13 mouse cellular contexts compared by ENCODE assay signal in the genomic region with DNA sequence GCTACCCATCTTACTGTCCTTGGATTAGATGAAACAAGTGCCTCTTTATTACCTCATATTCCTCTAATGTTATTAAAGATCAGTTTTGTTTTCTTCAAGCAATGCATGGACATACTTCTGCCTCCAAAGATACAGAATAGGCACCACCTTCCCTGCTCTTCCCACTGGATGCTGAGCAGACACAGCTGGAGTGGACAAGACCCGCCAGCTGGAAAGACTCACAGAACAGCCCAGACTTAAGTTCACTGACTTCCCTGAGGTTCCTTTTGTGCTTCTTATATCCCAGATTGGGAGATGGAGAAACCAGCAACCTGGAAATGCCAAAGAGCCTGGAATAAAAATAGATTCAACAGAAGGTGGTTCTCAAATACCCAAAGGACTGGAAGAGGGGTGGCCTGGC.
A peak's percentile ranks its signal among the peaks of the same experiment; 100 is the strongest.
DNase-seq lines count a peak whose midpoint lies in the region; ATAC-seq and TF ChIP-seq lines count a peak whose summit lies in the region.
"Had no signal": no experiment of that assay in that cellular context is flagged by ENCODE, and none has a peak within 500 bp of the region (broad histone marks: within the 10 kb centered on the region; RNA-seq: fewer than 3 reads in every experiment).

No protein-coding gene starts in this region.

- no peaks in the 10 kb centered on the region for H3K9me3 ChIP-seq in limb, embryonic 15.5 days
- H3K9me3 ChIP-seq in stomach, postnatal 0 days (ENCODE audit: control insufficient read depth, low read length) = no peaks in the 10 kb centered on the region

- intact Hi-C loops in heart, postnatal 25 days (cut with DNase I) = no loop called here
- intact Hi-C loops in gastrocnemius, postnatal 36 days (cut with DNase I) = no loop called here

- H3K4me3 ChIP-seq in lung, adult 2 months (replicated peaks; ENCODE audit: extremely low read depth, low read depth, low read length) = no peak overlapping the region
- no peak overlapping the region for H3K4me3 ChIP-seq in limb, embryonic 15.5 days
- H3K4me3 ChIP-seq in stomach, postnatal 0 days (ENCODE audit: low read depth, low read length) = no peak overlapping the region

- H3K9ac ChIP-seq in limb, embryonic 15.5 days = no peak overlapping the region
- no peak overlapping the region for H3K9ac ChIP-seq in stomach, postnatal 0 days (ENCODE audit: low read length)

- H3K27ac ChIP-seq in limb, embryonic 15.5 days = 0 out of 2 replicates have a peak overlapping the region, but pooled peaks have one; percentile 68
- peak overlapping the region; percentile 35; the same call in 1 of the 2 replicates for H3K27ac ChIP-seq in stomach, postnatal 0 days (replicated peaks)
- H3K27ac ChIP-seq: hindbrain, postnatal 0 days; macrophage had no signal

- DNase-seq in lung, adult 18-20 months = peak; percentile 19 to 46
- no peak for DNase-seq in lung, adult 2 months
- DNase-seq in heart, postnatal 25 days (ENCODE audit: low spot score) = peak; percentile 28
- DNase-seq in stomach, postnatal 0 days (ENCODE audit: low spot score) = no peak
- DNase-seq in MN1 (ENCODE audit: low spot score) = no peak
- no peak for DNase-seq in gastrocnemius, postnatal 36 days
- no peak for DNase-seq in layer of hippocampus, postnatal 25 days (ENCODE audit: extremely low spot score in 1 of 2, low spot score in 1 of 2)
- DNase-seq: cerebellum, adult 9-11 months; gastrocnemius, postnatal 14 days; spleen, adult 18-20 months had no signal

- H3K27me3 ChIP-seq in limb, embryonic 15.5 days = no peaks in the 10 kb centered on the region
- no peaks in the 10 kb centered on the region for H3K27me3 ChIP-seq in stomach, postnatal 0 days (ENCODE audit: control insufficient read depth, insufficient read depth, low read length)

- TF ChIP-seq CTCF in lung, adult 2 months (IDR thresholded peaks at IDR 0.05; ENCODE audit: insufficient read depth, low read length) = no peak
- no peak for TF ChIP-seq CTCF in stomach, postnatal 0 days (IDR thresholded peaks at IDR 0.05; ENCODE audit: low read depth)

- H3K4me1 ChIP-seq in lung, adult 2 months (ENCODE audit: control insufficient read depth, insufficient read depth, low read length) = no peaks in the 10 kb centered on the region; the same call in 1 of the 2 replicates
- peaks cover 28% of the 10 kb centered on the region for H3K4me1 ChIP-seq in limb, embryonic 15.5 days
- no peaks in the 10 kb centered on the region; the same call in 1 of the 2 replicates for H3K4me1 ChIP-seq in stomach, postnatal 0 days (replicated peaks; ENCODE audit: control insufficient read depth, insufficient read depth)

- no peak overlapping the region for H3K4me2 ChIP-seq in limb, embryonic 15.5 days
- H3K4me2 ChIP-seq in stomach, postnatal 0 days (replicated peaks; ENCODE audit: low read depth) = no peak overlapping the region

- H3K36me3 ChIP-seq in limb, embryonic 15.5 days = no peaks in the 10 kb centered on the region
- no peaks in the 10 kb centered on the region for H3K36me3 ChIP-seq in stomach, postnatal 0 days (ENCODE audit: control insufficient read depth, insufficient read depth, low read length)

- no peak for TF ChIP-seq EP300 in stomach, postnatal 0 days (optimal IDR thresholded peaks at IDR 0.05)

- WGBS in lung, adult 2 months = 82% methylated on average over 1 of the region's 1 CpGs
- WGBS in limb, embryonic 15.5 days = 59% methylated on average over 1 of the region's 1 CpGs
- 40% methylated on average over 1 of the region's 1 CpGs for WGBS in stomach, postnatal 0 days

- no peak for ATAC-seq in limb, embryonic 15.5 days (ENCODE audit: insufficient number of reproducible peaks, low FRiP score, low TSS enrichment, low read depth)
- no peak for ATAC-seq in stomach, postnatal 0 days (ENCODE audit: low FRiP score, low TSS enrichment)
- ATAC-seq: hindbrain, postnatal 0 days had no signal

- no peak for TF ChIP-seq POLR2A in lung, adult 2 months (IDR thresholded peaks at IDR 0.05; ENCODE audit: borderline replicate concordance, extremely low read depth, low read depth, low read length)

Comparison
In these comparisons a context has a peak if more than half of its experiments do, and no peak if none do; other contexts are left out.
1. DNase-seq: peak in lung, adult 18-20 months (2 of 2) and heart, postnatal 25 days (single experiment); none in lung, adult 2 months (single experiment), stomach, postnatal 0 days (single experiment), MN1 (single experiment), gastrocnemius, postnatal 36 days (0 of 2) and layer of hippocampus, postnatal 25 days (0 of 2).